Comparison of ENCODE assay signal across 11 mouse cellular contexts in the genomic region with DNA sequence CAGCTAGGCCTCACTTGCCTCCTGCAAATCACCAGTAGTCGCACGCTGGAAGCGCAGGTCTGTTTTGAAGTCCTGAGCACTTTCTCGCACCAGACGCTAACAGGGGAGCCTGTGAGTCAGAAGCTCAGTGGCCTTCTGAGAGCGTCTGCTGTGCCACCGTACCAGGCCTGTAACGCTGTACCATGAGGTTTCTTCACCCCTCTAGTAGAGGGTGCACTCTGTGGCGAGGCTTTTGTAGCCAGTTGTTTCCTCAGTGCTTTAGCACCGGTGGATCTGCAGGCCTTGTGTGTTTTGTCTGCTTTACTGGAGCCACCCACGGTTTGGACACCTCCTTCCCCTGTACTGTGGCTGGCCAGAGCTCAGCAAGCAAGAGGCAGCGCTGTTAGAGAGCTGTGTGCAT. TPM values are rescaled to one million over a fixed set of nuclear protein-coding genes. Genes with fewer than 3 reads are reported as not detected.
DNase-seq lines count a peak whose midpoint lies in the region; ATAC-seq and TF ChIP-seq lines count a peak whose summit lies in the region.
"Had no signal": no experiment of that assay in that cellular context is flagged by ENCODE, and none has a peak within 500 bp of the region (broad histone marks: within the 10 kb centered on the region; RNA-seq: fewer than 3 reads in every experiment).

No protein-coding gene starts in this region.

- no peaks in the 10 kb centered on the region for H3K9me3 ChIP-seq in hindbrain, embryonic 11.5 days (ENCODE audit: control insufficient read depth, low read length)
- H3K9me3 ChIP-seq in hindbrain, embryonic 12.5 days (replicated peaks) = no peaks in the 10 kb centered on the region
- H3K9me3 ChIP-seq in limb, embryonic 13.5 days = no peaks in the 10 kb centered on the region
- H3K9me3 ChIP-seq in forebrain, embryonic 13.5 days (replicated peaks) = no peaks in the 10 kb centered on the region
- H3K9me3 ChIP-seq: forebrain, embryonic 12.5 days had no signal

- ATAC-seq in hindbrain, embryonic 11.5 days (ENCODE audit: low FRiP score) = no peak
- ATAC-seq in hindbrain, embryonic 12.5 days (ENCODE audit: low FRiP score) = no peak
- ATAC-seq in limb, embryonic 13.5 days (ENCODE audit: low FRiP score, low read depth) = no peak
- no peak for ATAC-seq in forebrain, embryonic 13.5 days

- no peak overlapping the region for H3K27ac ChIP-seq in hindbrain, embryonic 11.5 days (ENCODE audit: low read depth, low read length)
- no peak overlapping the region for H3K27ac ChIP-seq in hindbrain, embryonic 12.5 days
- H3K27ac ChIP-seq in spleen, adult 2 months (ENCODE audit: insufficient read depth, low read length) = peak overlapping the region; percentile 45
- H3K27ac ChIP-seq in limb, embryonic 13.5 days = no peak overlapping the region
- H3K27ac ChIP-seq in forebrain, embryonic 13.5 days = no peak overlapping the region
- H3K27ac ChIP-seq: forebrain, embryonic 12.5 days had no signal

- no peak overlapping the region for H3K4me3 ChIP-seq in hindbrain, embryonic 11.5 days (ENCODE audit: low read depth, low read length)
- no peak overlapping the region for H3K4me3 ChIP-seq in hindbrain, embryonic 12.5 days
- no peak overlapping the region for H3K4me3 ChIP-seq in spleen, adult 2 months (ENCODE audit: extremely low read depth, insufficient read depth, insufficient read length)
- H3K4me3 ChIP-seq in limb, embryonic 13.5 days = no peak overlapping the region
- H3K4me3 ChIP-seq in forebrain, embryonic 13.5 days = no peak overlapping the region
- H3K4me3 ChIP-seq: forebrain, embryonic 12.5 days had no signal

- H3K9ac ChIP-seq in hindbrain, embryonic 11.5 days (ENCODE audit: low read depth, low read length) = no peak overlapping the region
- H3K9ac ChIP-seq in hindbrain, embryonic 12.5 days = no peak overlapping the region
- peak overlapping the region; percentile 31; the same call in 1 of the 2 replicates for H3K9ac ChIP-seq in limb, embryonic 13.5 days
- no peak overlapping the region for H3K9ac ChIP-seq in forebrain, embryonic 13.5 days
- H3K9ac ChIP-seq: forebrain, embryonic 12.5 days had no signal

- H3K27me3 ChIP-seq in hindbrain, embryonic 11.5 days (ENCODE audit: control insufficient read depth, insufficient read depth, low read length) = no peaks in the 10 kb centered on the region
- H3K27me3 ChIP-seq in hindbrain, embryonic 12.5 days = no peaks in the 10 kb centered on the region
- H3K27me3 ChIP-seq in spleen, adult 2 months (ENCODE audit: control insufficient read depth, insufficient read depth, low read length) = no peaks in the 10 kb centered on the region
- H3K27me3 ChIP-seq in limb, embryonic 13.5 days = no peaks in the 10 kb centered on the region
- H3K27me3 ChIP-seq in forebrain, embryonic 13.5 days = no peaks in the 10 kb centered on the region
- H3K27me3 ChIP-seq: forebrain, embryonic 12.5 days had no signal

- no peaks in the 10 kb centered on the region for H3K4me1 ChIP-seq in hindbrain, embryonic 11.5 days (replicated peaks; ENCODE audit: control insufficient read depth, insufficient read depth, low read length)
- peaks cover 21% of the 10 kb centered on the region for H3K4me1 ChIP-seq in hindbrain, embryonic 12.5 days
- H3K4me1 ChIP-seq in spleen, adult 2 months (ENCODE audit: control insufficient read depth, insufficient read depth, insufficient read length) = peaks cover 20% of the 10 kb centered on the region
- peaks cover 27% of the 10 kb centered on the region for H3K4me1 ChIP-seq in limb, embryonic 13.5 days
- peaks cover 21% of the 10 kb centered on the region for H3K4me1 ChIP-seq in forebrain, embryonic 13.5 days

- no peaks in the 10 kb centered on the region for H3K36me3 ChIP-seq in hindbrain, embryonic 11.5 days (ENCODE audit: control insufficient read depth, insufficient read depth, low read length)
- H3K36me3 ChIP-seq in hindbrain, embryonic 12.5 days = no peaks in the 10 kb centered on the region
- H3K36me3 ChIP-seq in spleen, adult 2 months (ENCODE audit: control insufficient read depth, insufficient read depth, low read length) = no peaks in the 10 kb centered on the region
- no peaks in the 10 kb centered on the region for H3K36me3 ChIP-seq in limb, embryonic 13.5 days
- H3K36me3 ChIP-seq in forebrain, embryonic 13.5 days (ENCODE audit: poor library complexity, severe bottlenecking) = no peaks in the 10 kb centered on the region
- H3K36me3 ChIP-seq: forebrain, embryonic 12.5 days had no signal

- TF ChIP-seq CTCF in spleen, adult 2 months (IDR thresholded peaks at IDR 0.05; ENCODE audit: extremely low read depth, insufficient read depth, insufficient read length, insufficient replicate concordance) = no peak

- H3K4me2 ChIP-seq in hindbrain, embryonic 11.5 days (replicated peaks; ENCODE audit: low read depth, low read length) = no peak overlapping the region
- no peak overlapping the region for H3K4me2 ChIP-seq in hindbrain, embryonic 12.5 days (replicated peaks)
- H3K4me2 ChIP-seq in limb, embryonic 13.5 days (replicated peaks) = no peak overlapping the region
- no peak overlapping the region for H3K4me2 ChIP-seq in forebrain, embryonic 13.5 days
- H3K4me2 ChIP-seq: forebrain, embryonic 12.5 days had no signal

- WGBS in hindbrain, embryonic 11.5 days = 46% methylated on average over 12 of the region's 12 CpGs
- 35% methylated on average over 12 of the region's 12 CpGs for WGBS in hindbrain, embryonic 12.5 days
- 59% methylated on average over 12 of the region's 12 CpGs for WGBS in spleen, adult 2 months
- 45% methylated on average over 12 of the region's 12 CpGs for WGBS in limb, embryonic 13.5 days
- 41% methylated on average over 12 of the region's 12 CpGs for WGBS in forebrain, embryonic 13.5 days

- TF ChIP-seq POLR2A in spleen, adult 2 months (IDR thresholded peaks at IDR 0.05; ENCODE audit: low read depth, low read length) = no peak

- peak; percentile 38 to 45 for DNase-seq in cerebellum, postnatal 25 days
- no peak for DNase-seq in cerebellum, adult 9-11 months
- peak; percentile 13 for DNase-seq in hindbrain, embryonic 11.5 days (ENCODE audit: low spot score)
- DNase-seq in spleen, adult 2 months (ENCODE audit: low read depth in 1 of 2, low spot score in 2 of 2) = no peak
- DNase-seq in spleen, adult 12 weeks (ENCODE audit: low spot score) = no peak
- DNase-seq: gastrocnemius, postnatal 36 days; kidney, postnatal 25 days had no signal

RNA-seq across cellular contexts. Expression of a gene that starts 4.3 kb away (rescaled TPM):
- polyA plus RNA-seq in hindbrain, embryonic 11.5 days (2014; fragmentation: Nextera tagmentation; extraction: Ambion mirVana) = 34.4 and 35.9 TPM in 2 replicates
- 33.3 and 33.5 TPM in 2 replicates for polyA plus RNA-seq in hindbrain, embryonic 12.5 days (2016; fragmentation: Nextera tagmentation; extraction: Ambion mirVana)
- 9.6 and 10.0 TPM in 2 replicates for polyA plus RNA-seq in spleen, adult 2 months (2012; rRNA removed)
- 28.4 and 32.9 TPM in 2 replicates for polyA plus RNA-seq in limb, embryonic 13.5 days (2015; fragmentation: Nextera tagmentation; extraction: Ambion mirVana)
- 17.4 and 17.5 TPM in 2 replicates for polyA plus RNA-seq in forebrain, embryonic 13.5 days (2015; fragmentation: Nextera tagmentation; extraction: Ambion mirVana)

RNA-seq across cellular contexts. Expression of a gene that starts 16.8 kb away (rescaled TPM):
- 31.7 and 40.0 TPM in 2 replicates for polyA plus RNA-seq in hindbrain, embryonic 11.5 days (2014; fragmentation: Nextera tagmentation; extraction: Ambion mirVana)
- 46.3 and 47.0 TPM in 2 replicates for polyA plus RNA-seq in hindbrain, embryonic 12.5 days (2016; fragmentation: Nextera tagmentation; extraction: Ambion mirVana)
- 5.9 and 6.2 TPM in 2 replicates for polyA plus RNA-seq in spleen, adult 2 months (2012; rRNA removed)
- polyA plus RNA-seq in limb, embryonic 13.5 days (2015; fragmentation: Nextera tagmentation; extraction: Ambion mirVana) = 31.5 and 31.9 TPM in 2 replicates
- polyA plus RNA-seq in forebrain, embryonic 13.5 days (2015; fragmentation: Nextera tagmentation; extraction: Ambion mirVana) = 27.2 and 28.1 TPM in 2 replicates

Comparison
In these comparisons a context has a peak if more than half of its experiments do, and no peak if none do; other contexts are left out.
1. DNase-seq: peak in cerebellum, postnatal 25 days (2 of 2) and hindbrain, embryonic 11.5 days (single experiment); none in cerebellum, adult 9-11 months (single experiment), spleen, adult 2 months (0 of 2) and spleen, adult 12 weeks (single experiment).